Mouse (Mus musculus): Measurements from ENCODE around the gene Oxct1. TPM values are rescaled to one million over a fixed set of nuclear protein-coding genes. Genes with fewer than 3 reads are reported as not detected.

Oxct1 gene
- polyA plus RNA-seq (2014; fragmentation: Nextera tagmentation; extraction: Ambion mirVana): 183 and 196 TPM in 2 replicates

- ATAC-seq (ENCODE audit: low FRiP score): peak; percentile 96
- no peaks in the 10 kb centered on the region for H3K27me3 ChIP-seq (ENCODE audit: control insufficient read depth, insufficient read depth, low read length)
- WGBS: 0% methylated on average over 37 of the region's 45 CpGs
Observed at GRCm38 (mm10) chr15:4026231-4026773, at the start of gene Oxct1. Oxct1 (plus strand) TSS chr15:4026383.

GRCm38 (mm10) chr15:3978279-3978678 lies 47.9 kb upstream of the Oxct1 start:
- Histone ChIP-seq H3K9ac (ENCODE audit: low read depth, low read length) (no peak overlapping the region), H3K4me3 (ENCODE audit: low read depth, low read length) (no peak overlapping the region), H3K4me2 (replicated peaks; ENCODE audit: low read depth, low read length) (no peak overlapping the region), H3K9me3 (ENCODE audit: control insufficient read depth, low read length) (no peaks in the 10 kb centered on the region), H3K4me1 (replicated peaks; ENCODE audit: control insufficient read depth, insufficient read depth, low read length) (no peaks in the 10 kb centered on the region), H3K27me3 (ENCODE audit: control insufficient read depth, insufficient read depth, low read length) (no peaks in the 10 kb centered on the region), H3K36me3 (ENCODE audit: control insufficient read depth, insufficient read depth, low read length) (no peaks in the 10 kb centered on the region), H3K27ac (ENCODE audit: low read depth, low read length) (no peak overlapping the region)
- ATAC-seq (ENCODE audit: low FRiP score): peak; percentile 23; the same call in 1 of the 2 replicates
- 90% methylated on average over 2 of the region's 2 CpGs for WGBS
- DNase-seq (ENCODE audit: low spot score): no peak

More at GRCm38 (mm10) chr15:4026231-4026773, at the start of gene Oxct1:
- H3K9ac ChIP-seq (ENCODE audit: low read depth, low read length): peak within 1 kb of the TSS; percentile 87
- peak within 1 kb of the TSS; percentile 67 for H3K4me2 ChIP-seq (replicated peaks; ENCODE audit: low read depth, low read length)
- H3K27ac ChIP-seq (ENCODE audit: low read depth, low read length): peak within 1 kb of the TSS; percentile 89
- peak within 1 kb of the TSS; percentile 76 for H3K4me3 ChIP-seq (ENCODE audit: low read depth, low read length)
- H3K36me3 ChIP-seq (ENCODE audit: control insufficient read depth, insufficient read depth, low read length): no peaks in the 10 kb centered on the region
- DNase-seq (ENCODE audit: low spot score): peak; percentile 91
- H3K9me3 ChIP-seq (ENCODE audit: control insufficient read depth, low read length): no peaks in the 10 kb centered on the region
- no peaks in the 10 kb centered on the region for H3K4me1 ChIP-seq (replicated peaks; ENCODE audit: control insufficient read depth, insufficient read depth, low read length)

GRCm38 (mm10) chr15:3979061-3979848 lies 46.9 kb upstream of the Oxct1 start, which contains the start of gene Fbxo4:
Fbxo4 (minus strand) TSS chr15:3979573.
- peak within 1 kb of the TSS; percentile 70 for H3K4me2 ChIP-seq (replicated peaks; ENCODE audit: low read depth, low read length)
- no peaks in the 10 kb centered on the region for H3K36me3 ChIP-seq (ENCODE audit: control insufficient read depth, insufficient read depth, low read length)
- ATAC-seq (ENCODE audit: low FRiP score): peak; percentile 95
- no peaks in the 10 kb centered on the region for H3K27me3 ChIP-seq (ENCODE audit: control insufficient read depth, insufficient read depth, low read length)
- peak within 1 kb of the TSS; percentile 94 for H3K27ac ChIP-seq (ENCODE audit: low read depth, low read length)
- peak; percentile 78 for DNase-seq (ENCODE audit: low spot score)
- H3K4me1 ChIP-seq (replicated peaks; ENCODE audit: control insufficient read depth, insufficient read depth, low read length): no peaks in the 10 kb centered on the region
- WGBS: 2% methylated on average over 42 of the region's 61 CpGs
- H3K9me3 ChIP-seq (ENCODE audit: control insufficient read depth, low read length): no peaks in the 10 kb centered on the region
- peak within 1 kb of the TSS; percentile 91 for H3K9ac ChIP-seq (ENCODE audit: low read depth, low read length)
- H3K4me3 ChIP-seq (ENCODE audit: low read depth, low read length): peak within 1 kb of the TSS; percentile 62

GRCm38 (mm10) chr15:3979871-3980270 lies 46.3 kb upstream of the Oxct1 start:
- no peak overlapping the region; the same call in 1 of the 2 replicates for H3K9ac ChIP-seq (ENCODE audit: low read depth, low read length)
- H3K4me3 ChIP-seq (ENCODE audit: low read depth, low read length): peak overlapping the region; percentile 62; the same call in 1 of the 2 replicates
- no peaks in the 10 kb centered on the region for H3K4me1 ChIP-seq (replicated peaks; ENCODE audit: control insufficient read depth, insufficient read depth, low read length)
- H3K27ac ChIP-seq (ENCODE audit: low read depth, low read length): peak overlapping the region; percentile 94; the same call in 1 of the 2 replicates
- ATAC-seq (ENCODE audit: low FRiP score) (no peak; the same call in 1 of the 2 replicates), DNase-seq (ENCODE audit: low spot score) (no peak)
- no peaks in the 10 kb centered on the region for H3K9me3 ChIP-seq (ENCODE audit: control insufficient read depth, low read length)
- WGBS: 90% methylated on average over 3 of the region's 3 CpGs
- peak overlapping the region; percentile 70 for H3K4me2 ChIP-seq (replicated peaks; ENCODE audit: low read depth, low read length)
- no peaks in the 10 kb centered on the region for H3K27me3 ChIP-seq (ENCODE audit: control insufficient read depth, insufficient read depth, low read length)
- no peaks in the 10 kb centered on the region for H3K36me3 ChIP-seq (ENCODE audit: control insufficient read depth, insufficient read depth, low read length)

GRCm38 (mm10) chr15:3982732-3983131 lies 43.5 kb upstream of the Oxct1 start:
- Histone ChIP-seq H3K36me3 (ENCODE audit: control insufficient read depth, insufficient read depth, low read length) (no peaks in the 10 kb centered on the region; the same call in 1 of the 2 replicates), H3K4me3 (ENCODE audit: low read depth, low read length) (no peak overlapping the region), H3K4me1 (replicated peaks; ENCODE audit: control insufficient read depth, insufficient read depth, low read length) (no peaks in the 10 kb centered on the region), H3K27me3 (ENCODE audit: control insufficient read depth, insufficient read depth, low read length) (no peaks in the 10 kb centered on the region), H3K9ac (ENCODE audit: low read depth, low read length) (no peak overlapping the region), H3K9me3 (ENCODE audit: control insufficient read depth, low read length) (no peaks in the 10 kb centered on the region), H3K4me2 (replicated peaks; ENCODE audit: low read depth, low read length) (no peak overlapping the region), H3K27ac (ENCODE audit: low read depth, low read length) (no peak overlapping the region)
- DNase-seq (ENCODE audit: low spot score) (no peak), ATAC-seq (ENCODE audit: low FRiP score) (no peak)
- WGBS: 95% methylated on average over 5 of the region's 5 CpGs

GRCm38 (mm10) chr15:3984876-3985275 lies 41.3 kb upstream of the Oxct1 start:
- Histone ChIP-seq H3K4me2 (replicated peaks; ENCODE audit: low read depth, low read length) (no peak overlapping the region), H3K4me3 (ENCODE audit: low read depth, low read length) (no peak overlapping the region), H3K4me1 (replicated peaks; ENCODE audit: control insufficient read depth, insufficient read depth, low read length) (no peaks in the 10 kb centered on the region), H3K27ac (ENCODE audit: low read depth, low read length) (no peak overlapping the region), H3K9ac (ENCODE audit: low read depth, low read length) (no peak overlapping the region), H3K9me3 (ENCODE audit: control insufficient read depth, low read length) (no peaks in the 10 kb centered on the region), H3K27me3 (ENCODE audit: control insufficient read depth, insufficient read depth, low read length) (no peaks in the 10 kb centered on the region), H3K36me3 (ENCODE audit: control insufficient read depth, insufficient read depth, low read length) (peaks cover 7% of the 10 kb centered on the region; the same call in 1 of the 2 replicates)
- WGBS: 90% methylated on average over 2 of the region's 2 CpGs
- ATAC-seq (ENCODE audit: low FRiP score) (no peak), DNase-seq (ENCODE audit: low spot score) (no peak)

GRCm38 (mm10) chr15:3987981-3988380 lies 38.2 kb upstream of the Oxct1 start:
- WGBS: 67% methylated on average over 2 of the region's 2 CpGs
- Histone ChIP-seq H3K27ac (ENCODE audit: low read depth, low read length) (no peak overlapping the region), H3K9ac (ENCODE audit: low read depth, low read length) (no peak overlapping the region), H3K36me3 (ENCODE audit: control insufficient read depth, insufficient read depth, low read length) (peaks cover 10% of the 10 kb centered on the region; the same call in 1 of the 2 replicates), H3K27me3 (ENCODE audit: control insufficient read depth, insufficient read depth, low read length) (no peaks in the 10 kb centered on the region), H3K4me2 (replicated peaks; ENCODE audit: low read depth, low read length) (no peak overlapping the region), H3K9me3 (ENCODE audit: control insufficient read depth, low read length) (no peaks in the 10 kb centered on the region), H3K4me1 (replicated peaks; ENCODE audit: control insufficient read depth, insufficient read depth, low read length) (no peaks in the 10 kb centered on the region), H3K4me3 (ENCODE audit: low read depth, low read length) (no peak overlapping the region)
- DNase-seq (ENCODE audit: low spot score) (peak; percentile 55), ATAC-seq (ENCODE audit: low FRiP score) (no peak)

- 28% methylated on average over 14 of the region's 14 CpGs for WGBS
- Histone ChIP-seq H3K36me3 (ENCODE audit: control insufficient read depth, insufficient read depth, low read length) (0 out of 2 replicates have a peak, but pooled peaks cover 3% of the 10 kb centered on the region), H3K4me1 (replicated peaks; ENCODE audit: control insufficient read depth, insufficient read depth, low read length) (no peaks in the 10 kb centered on the region), H3K27me3 (ENCODE audit: control insufficient read depth, insufficient read depth, low read length) (no peaks in the 10 kb centered on the region), H3K9ac (ENCODE audit: low read depth, low read length) (peak overlapping the region; percentile 86), H3K27ac (ENCODE audit: low read depth, low read length) (peak overlapping the region; percentile 91), H3K4me3 (ENCODE audit: low read depth, low read length) (peak overlapping the region; percentile 72), H3K4me2 (replicated peaks; ENCODE audit: low read depth, low read length) (peak overlapping the region; percentile 30), H3K9me3 (ENCODE audit: control insufficient read depth, low read length) (no peaks in the 10 kb centered on the region)
- no peak for ATAC-seq (ENCODE audit: low FRiP score)
- no peak for DNase-seq (ENCODE audit: low spot score)
Observed at GRCm38 (mm10) chr15:3994852-3995447, 31.2 kb upstream of the Oxct1 start.
